Mouse (Mus musculus) inflammation-experienced regulatory T-cells, adult 6 months (primary cell): ENCODE data around the gene Agxt2. TPM values are rescaled to one million over a fixed set of nuclear protein-coding genes. Genes with fewer than 3 reads are reported as not detected.

Experiments used
- ATAC-seq: one replicate; pipeline ENCODE4 v1.8.0; 2017
- polyA plus RNA-seq, 3 experiments: library from polyadenylated mRNA; unstranded; fragments of 100-300 nt; shearing (Covaris generic); gene quantifications; one replicate each; pipeline ENCODE4 v1.2.1; 2017

Agxt2 gene
- polyA plus RNA-seq, 3 experiments from 2014 or later: not detected

DNA sequence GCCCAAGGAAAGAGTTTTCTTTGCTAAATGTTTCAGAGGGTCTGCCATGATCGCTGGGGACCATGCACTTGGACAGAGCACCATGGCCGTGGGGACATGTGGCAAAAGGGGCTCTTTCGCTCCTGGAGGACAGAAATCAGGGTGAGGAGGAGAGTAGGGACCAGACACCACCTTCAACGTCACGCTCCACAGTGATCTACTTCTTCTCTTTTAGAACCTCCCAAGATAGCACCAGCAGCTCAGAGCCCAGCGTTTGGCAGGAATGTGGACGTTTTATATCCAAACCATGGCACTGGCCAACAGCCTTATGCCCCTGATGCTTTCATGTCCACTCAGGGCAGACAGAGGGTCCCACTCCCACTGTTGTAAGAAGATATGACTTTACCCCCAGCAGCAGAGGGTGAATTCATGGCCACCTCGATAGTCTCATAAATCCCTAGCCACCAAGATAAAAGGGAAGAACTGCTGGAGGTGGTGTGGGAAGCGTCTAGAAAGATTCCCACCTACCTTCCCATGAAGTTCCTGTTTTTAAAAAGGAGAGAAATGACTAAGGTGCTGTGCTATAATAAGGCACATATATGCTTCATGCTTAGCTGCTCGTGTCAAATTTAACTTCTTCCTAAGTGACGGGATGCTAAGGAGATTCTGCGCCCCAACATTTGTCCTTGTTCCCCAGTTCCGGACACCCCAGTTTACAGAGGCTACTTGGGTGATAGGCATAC lies 68.4 kb downstream of the Agxt2 start:
- no peak for ATAC-seq

DNA sequence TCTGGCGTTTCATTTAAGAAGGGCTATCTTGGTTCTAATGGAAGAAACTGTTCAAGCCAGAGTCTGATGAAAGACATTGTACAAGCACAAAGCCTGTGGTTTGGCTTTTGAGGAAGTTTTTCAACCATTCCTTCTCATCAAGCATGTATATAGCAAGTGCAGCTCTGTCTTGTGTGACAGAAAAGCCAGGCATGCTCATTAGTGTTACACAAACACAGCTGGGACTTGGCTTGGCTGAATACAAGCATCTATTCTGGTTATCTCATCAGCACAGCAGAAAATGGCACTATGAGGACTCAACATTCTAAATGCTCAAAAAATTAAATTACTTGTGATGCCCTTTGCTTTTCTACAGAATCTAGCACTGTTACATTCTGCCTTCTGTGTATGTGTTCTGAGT lies 78.6 kb downstream of the Agxt2 start:
- no peak for ATAC-seq

- no peak for ATAC-seq
Measured at GRCm38 (mm10) chr15:10439963-10440362, 81.6 kb downstream of the Agxt2 start.

DNA sequence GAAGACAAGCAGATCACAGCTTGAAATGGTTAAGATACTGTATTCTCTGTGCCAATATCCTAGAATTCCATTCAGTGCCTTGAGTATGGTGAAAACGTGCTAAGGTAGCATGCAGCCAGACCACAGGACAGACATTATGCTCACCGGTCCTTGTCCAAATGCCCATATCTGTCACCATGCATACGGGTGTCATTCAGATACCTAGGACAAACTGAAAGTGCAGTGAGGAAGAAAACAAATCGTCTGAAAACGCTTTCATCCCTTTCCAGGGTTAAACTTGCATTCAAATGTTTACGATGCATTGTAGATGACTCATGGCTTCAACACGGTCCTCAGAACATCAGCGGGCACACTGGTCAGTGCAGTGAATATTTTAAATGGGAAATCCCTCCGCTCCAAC lies 83.2 kb downstream of the Agxt2 start:
- no peak for ATAC-seq

GRCm38 (mm10) chr15:10442275-10442674 lies 83.9 kb downstream of the Agxt2 start:
- ATAC-seq: no peak

DNA sequence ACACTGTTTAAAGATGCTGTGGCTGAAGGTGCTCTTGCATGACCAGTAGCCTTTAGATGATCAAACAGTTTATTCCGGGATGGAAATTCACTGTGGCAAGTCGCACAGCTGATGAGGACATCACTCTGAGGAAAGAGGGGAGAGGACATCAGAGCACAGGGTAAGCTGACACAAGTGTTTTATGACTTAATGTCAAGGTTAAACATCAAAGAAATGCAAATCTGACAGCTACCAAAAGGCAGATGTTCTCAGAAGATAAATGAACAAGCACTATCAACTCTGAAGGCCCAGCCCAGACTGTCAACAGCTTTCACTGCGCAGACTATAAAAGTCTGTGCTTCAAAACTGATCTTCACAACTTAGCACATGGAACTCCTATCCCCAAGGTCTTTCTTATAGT lies 88.8 kb downstream of the Agxt2 start:
- ATAC-seq: peak; percentile 54

Other genes starting within 250 kb of the Agxt2 start
- gene Prlr, start 181.3 kb upstream of the Agxt2 start, polyA plus RNA-seq: under 1 TPM in 2 of 3 experiments, not detected in 1; 0.21 to 0.33 TPM
- gene Gm21973, start 33.2 kb upstream of the Agxt2 start, polyA plus RNA-seq: not detected
- gene Dnajc21, start 112.0 kb downstream of the Agxt2 start, polyA plus RNA-seq: 10 to 100 TPM; 13.1 to 15.4 (median 15.0) TPM
- 100 to 1,000 TPM; 128 to 160 (median 154) TPM for gene Brix1, start 127.4 kb downstream of the Agxt2 start, polyA plus RNA-seq
- gene Rad1, start 127.5 kb downstream of the Agxt2 start, polyA plus RNA-seq: 10 to 100 TPM; 26.5 to 33.0 (median 26.6) TPM
- not detected for gene Ttc23l, start 200.1 kb downstream of the Agxt2 start, polyA plus RNA-seq